Mouse (Mus musculus): ENCODE measurements around the gene Rab3gap1. TPM values are rescaled to one million over a fixed set of nuclear protein-coding genes. Genes with fewer than 3 reads are reported as not detected.
A peak's percentile ranks its signal among the peaks of the same experiment; 100 is the strongest.

Gene Rab3gap1
- polyA plus RNA-seq, 1 experiment, result 46.5 TPM

DNA sequence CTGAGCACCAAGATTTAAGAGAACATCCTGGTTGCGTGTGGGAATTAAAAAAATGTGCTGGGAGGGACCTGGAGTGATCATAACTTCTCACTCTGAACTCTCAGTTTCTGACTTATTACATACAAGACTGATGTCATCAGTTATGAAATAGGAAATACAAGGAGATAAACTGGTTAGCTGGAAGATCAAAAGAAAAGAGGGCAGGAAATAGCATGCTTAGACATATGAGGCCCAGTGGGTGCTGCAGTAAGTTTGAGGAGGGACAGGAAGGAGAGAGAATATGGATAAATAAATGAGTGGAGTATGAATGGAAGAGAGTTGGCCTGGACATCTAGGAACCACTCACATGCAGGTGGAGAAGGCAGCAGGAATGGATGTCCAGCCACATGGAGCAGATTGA lies 109.6 kb downstream of the Rab3gap1 start:
- no peak for DNase-seq (ENCODE audit: extremely low spot score in 1 of 2, low spot score in 1 of 2)

DNA sequence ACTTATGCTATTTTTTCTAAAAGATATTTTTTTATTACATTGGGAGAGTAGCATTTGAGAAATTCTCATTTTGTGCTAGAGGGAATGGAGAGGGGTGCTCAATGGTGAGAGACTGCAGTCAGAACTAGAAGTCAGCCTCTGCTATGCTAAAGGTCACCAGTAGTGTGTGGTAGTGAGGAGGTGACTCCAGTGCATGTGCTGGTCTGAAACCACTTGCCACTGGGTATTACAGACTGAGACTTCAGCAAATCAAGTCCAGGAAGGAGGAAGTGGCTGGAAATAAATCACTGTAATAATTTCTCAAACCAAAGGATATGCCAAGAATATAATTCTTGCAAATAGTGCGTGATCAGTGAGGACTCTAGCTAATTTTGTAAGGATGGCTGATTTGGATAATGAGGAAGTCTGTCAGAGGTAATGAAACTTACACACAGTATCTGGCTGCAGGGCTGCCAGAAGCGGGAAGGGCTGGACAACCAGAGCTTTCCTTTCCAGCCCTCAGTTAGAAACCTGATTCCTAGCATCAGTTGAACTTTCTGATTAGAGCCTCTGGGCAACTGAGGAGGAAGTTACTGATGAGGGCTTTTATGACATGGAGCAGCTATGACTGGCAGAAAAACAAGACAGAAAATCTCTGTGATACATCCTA lies 112.5 kb downstream of the Rab3gap1 start:
- no peak for DNase-seq (ENCODE audit: extremely low spot score in 1 of 2, low spot score in 1 of 2)

DNA sequence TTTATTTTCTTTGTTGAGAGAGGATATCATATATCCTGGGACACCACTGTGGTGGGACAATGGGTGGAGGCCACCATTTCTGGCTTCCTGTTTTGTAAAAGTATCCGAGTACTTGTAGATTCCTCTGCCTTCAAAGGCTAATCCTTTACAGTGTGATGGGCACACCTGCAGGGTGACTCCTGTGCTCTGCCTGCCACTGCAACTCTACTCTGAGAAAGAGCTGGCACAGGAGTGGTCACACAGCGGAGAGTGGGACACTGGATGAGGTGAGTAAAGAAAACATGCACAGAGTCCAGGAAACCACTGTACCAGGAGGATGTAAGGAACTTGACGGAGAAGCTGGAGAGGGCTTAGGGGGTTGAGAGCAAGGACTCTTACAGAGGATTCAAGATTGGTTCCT lies 113.7 kb downstream of the Rab3gap1 start:
- no peak for DNase-seq (ENCODE audit: extremely low spot score in 1 of 2, low spot score in 1 of 2)

DNA sequence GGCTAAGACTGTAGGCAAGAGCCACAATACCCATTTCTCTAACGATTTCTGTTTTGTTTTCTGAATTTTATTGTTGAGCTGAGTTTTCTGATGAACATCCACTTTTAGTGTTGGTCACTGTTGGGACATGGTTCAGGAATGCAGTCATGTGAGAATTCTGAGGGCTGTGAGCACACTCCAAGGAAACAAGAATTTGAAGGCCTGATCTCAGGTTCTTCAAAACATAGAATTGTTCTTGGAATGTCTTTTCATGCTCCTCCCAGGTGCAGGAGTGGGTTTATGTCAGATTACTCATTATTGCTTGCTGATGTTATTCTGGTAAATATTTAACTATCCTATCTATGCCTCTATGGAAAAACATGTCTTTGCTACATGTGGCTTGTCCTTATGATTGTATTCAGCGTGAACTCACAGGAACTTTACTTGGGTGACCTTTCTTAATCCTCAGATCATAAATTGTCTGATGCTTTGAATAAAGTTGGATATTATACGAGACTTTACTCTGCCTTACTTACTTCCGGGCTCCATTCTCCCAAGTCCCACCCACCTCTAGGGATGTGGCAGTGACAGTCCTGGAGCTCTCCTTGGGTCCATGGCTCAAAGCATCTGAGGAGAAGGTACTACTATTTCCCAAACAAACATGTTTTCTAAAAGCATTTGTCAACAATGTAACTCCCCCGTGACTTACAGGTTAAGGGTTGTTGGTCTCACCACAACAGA lies 114.9 kb downstream of the Rab3gap1 start:
- no peak for DNase-seq (ENCODE audit: extremely low spot score in 1 of 2, low spot score in 1 of 2)

DNA sequence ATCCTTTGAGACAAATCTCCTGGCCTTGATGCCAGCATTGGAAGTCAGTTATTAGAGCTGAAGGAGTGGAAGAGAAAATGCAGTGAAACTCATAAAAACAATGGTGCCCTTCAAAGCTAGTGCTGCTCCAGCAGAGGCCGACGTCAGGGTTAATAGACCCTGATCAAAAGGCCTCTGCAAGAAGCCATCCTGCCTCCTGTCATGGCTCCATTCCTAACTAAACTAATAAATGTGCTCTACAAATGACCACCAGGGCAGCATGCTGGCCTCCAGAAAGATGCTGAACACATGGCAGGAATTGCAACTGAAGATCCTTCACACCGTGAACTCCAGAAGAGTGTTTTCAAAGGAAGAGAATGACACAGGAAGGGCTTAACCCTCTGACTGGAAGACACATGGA lies 116.8 kb downstream of the Rab3gap1 start:
- no peak for DNase-seq (ENCODE audit: extremely low spot score in 1 of 2, low spot score in 1 of 2)

DNA sequence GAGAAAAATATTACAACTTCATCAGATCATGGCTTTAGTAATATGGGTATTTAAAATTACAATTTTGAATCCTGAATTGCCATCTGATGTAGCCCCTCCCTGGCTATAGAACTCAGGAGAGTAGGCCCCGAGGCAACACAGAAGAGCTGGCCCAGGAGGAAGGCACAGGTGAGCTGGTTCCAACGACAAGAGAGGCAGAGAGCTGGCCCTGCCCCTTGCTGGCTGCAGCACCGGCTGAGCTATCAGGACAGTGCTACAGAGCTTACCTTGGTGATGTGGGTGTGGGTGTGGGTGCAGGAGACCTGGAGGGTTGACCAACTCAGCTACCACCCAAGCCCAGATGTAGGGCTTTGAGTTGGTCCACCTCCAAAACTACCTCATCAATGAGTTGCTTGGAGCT lies 119.7 kb downstream of the Rab3gap1 start:
- DNase-seq (ENCODE audit: extremely low spot score in 1 of 2, low spot score in 1 of 2), result no peak

DNA sequence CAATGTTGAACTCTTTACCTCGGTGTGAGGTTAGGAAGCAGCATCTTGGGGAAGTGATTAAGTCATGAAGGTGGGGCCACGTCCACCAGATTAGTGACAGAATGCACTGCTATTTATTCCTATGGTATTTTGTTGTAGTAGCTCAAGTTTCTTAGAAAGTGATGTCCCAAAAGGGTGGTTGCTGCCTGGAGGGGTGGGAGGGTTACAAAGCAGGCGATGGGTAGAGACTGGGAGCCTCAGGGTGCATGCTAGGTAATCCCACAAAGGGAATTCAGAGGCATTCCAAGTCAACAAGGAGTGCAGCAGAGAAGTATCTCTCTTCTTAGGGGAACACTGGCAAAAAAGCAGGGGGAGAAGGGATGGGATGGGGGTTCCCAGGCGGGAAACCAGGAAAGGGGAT lies 120.8 kb downstream of the Rab3gap1 start:
- no peak for DNase-seq (ENCODE audit: extremely low spot score in 1 of 2, low spot score in 1 of 2)

DNA sequence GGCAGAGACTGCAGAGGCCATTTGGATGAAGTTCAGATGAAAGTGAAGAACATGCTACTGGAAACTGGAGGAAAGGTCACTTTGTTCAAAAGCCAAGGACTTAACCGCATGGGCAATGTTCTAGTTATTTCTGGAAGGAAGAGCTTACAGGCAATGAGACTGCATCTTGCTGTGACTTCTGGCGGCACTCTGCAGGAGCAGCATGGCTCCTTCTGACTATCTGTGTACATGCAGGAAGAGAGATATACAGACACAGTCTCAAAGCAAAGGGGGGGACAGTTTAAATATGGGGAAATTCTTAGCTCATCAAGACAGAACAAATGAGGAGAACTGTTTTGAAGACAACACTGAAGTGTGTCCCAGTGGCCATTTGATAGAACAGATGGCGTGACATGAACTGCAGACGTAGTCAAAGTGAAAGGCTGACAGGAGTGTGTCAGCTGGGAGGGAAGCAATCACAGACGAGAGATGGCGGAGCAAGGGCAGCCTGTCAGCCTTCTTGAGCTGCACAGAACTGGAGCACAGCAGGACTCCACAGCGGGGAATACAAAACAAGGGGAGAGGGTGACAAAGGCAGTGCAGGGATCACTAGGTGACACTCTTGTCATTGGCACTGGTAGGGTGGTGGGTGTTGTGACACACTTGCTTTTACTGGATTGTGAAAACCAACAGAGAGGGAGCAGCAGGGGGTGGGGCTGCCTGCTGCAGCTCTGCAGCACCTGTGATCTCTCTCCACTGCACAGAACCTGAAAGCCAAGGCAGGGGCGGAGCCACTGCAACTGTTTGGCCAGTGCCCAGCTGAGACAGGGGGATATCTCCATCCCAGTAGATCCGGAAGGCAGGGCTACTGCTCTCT lies 121.5 kb downstream of the Rab3gap1 start:
- DNase-seq (ENCODE audit: extremely low spot score in 1 of 2, low spot score in 1 of 2), result peak in 1 of 2 experiments; percentile 42

Other genes starting within 250 kb of the Rab3gap1 start
- gene Tmem163, start 189.2 kb upstream of the Rab3gap1 start, polyA plus RNA-seq (2012; rRNA removed), result 48.3 and 49.9 TPM in 2 replicates
- gene Acmsd, start 139.4 kb upstream of the Rab3gap1 start, polyA plus RNA-seq (2012; rRNA removed), result not detected in 2 replicates
- gene Ccnt2, start 94.6 kb upstream of the Rab3gap1 start, polyA plus RNA-seq (2012; rRNA removed), result 55.2 and 58.6 TPM in 2 replicates
- gene Map3k19, start 13.7 kb upstream of the Rab3gap1 start, polyA plus RNA-seq (2012; rRNA removed), result 2.2 and 3.0 TPM in 2 replicates
- 5.7 and 6.1 TPM in 2 replicates for gene Zranb3, start 234.3 kb downstream of the Rab3gap1 start, polyA plus RNA-seq (2012; rRNA removed)
- 352 and 375 TPM in 2 replicates for gene R3hdm1, start 234.5 kb downstream of the Rab3gap1 start, polyA plus RNA-seq (2012; rRNA removed)

Data from frontal cortex, adult 2 months (tissue).